Mouse (Mus musculus) kidney, adult 18-20 months (tissue): ENCODE data around the gene Fbxo4.

Experiments used
- DNase-seq: peaks from one replicate; pipeline ENCODE4 v3.0.0; 2021

Gene Fbxo4

DNA sequence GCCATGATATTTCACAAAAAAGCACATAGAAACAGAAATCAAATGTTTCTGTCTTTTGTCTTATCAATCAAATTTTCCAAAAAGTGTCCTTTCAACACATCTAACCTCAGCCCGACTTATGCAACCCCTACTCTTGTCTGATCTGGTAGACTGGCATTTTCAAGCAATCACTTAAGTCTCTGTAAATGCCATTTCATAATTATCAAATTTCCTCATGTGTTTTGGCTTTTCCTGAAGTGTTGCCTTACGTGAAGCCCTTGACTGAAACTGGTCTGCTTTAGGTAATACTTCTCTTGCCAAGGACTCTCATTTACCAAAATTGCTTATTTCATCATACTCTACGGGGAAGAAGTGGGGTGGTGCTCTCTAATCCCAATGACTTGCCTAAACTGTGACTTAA is 6.1 kb downstream of the Fbxo4 start:
- no peak for DNase-seq

DNA sequence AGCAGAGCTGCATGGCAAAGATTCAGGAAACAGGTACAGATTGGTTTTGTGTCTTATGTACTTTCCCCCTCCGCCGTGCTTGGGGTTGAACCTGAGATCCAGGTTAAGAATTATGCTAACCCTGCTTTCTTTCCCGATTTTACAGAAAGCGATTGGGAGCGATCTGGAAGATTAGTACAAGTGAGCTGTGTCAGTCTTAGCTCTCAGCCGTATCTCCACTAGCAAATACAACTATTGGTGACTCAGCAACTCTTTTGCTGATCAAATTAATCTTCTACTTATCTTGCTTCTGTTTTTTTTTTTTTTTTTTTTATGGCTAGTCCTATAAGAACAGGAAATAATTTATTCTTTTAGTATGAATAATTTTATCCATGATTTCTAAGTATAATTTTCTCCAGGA is 9.2 kb downstream of the Fbxo4 start:
- no peak for DNase-seq

DNA sequence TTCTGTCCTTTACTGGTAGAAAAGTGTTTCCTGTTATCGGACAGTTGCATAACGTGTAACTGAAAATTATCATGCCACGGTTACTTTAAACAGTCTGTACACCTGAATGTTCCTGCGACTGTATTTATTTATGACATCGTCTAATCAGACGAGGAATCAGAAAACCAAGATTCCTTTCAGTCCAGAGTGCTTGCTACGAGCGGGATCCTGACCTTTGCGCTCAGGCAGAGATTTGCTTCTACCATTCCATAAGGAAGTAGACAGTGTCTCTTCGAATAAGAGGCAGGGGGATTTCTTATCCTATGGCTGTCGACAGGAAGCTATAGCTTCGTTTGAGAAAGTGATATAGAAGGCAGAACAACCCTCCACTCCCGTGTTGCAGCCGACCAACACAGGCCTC is 9.6 kb downstream of the Fbxo4 start:
- DNase-seq: no peak

GRCm38 (mm10) chr15:3962251-3962650 is 17.1 kb downstream of the Fbxo4 start:
- DNase-seq: peak; percentile 55

- no peak for DNase-seq
Measured at GRCm38 (mm10) chr15:3960094-3960493, 19.3 kb downstream of the Fbxo4 start.

DNA sequence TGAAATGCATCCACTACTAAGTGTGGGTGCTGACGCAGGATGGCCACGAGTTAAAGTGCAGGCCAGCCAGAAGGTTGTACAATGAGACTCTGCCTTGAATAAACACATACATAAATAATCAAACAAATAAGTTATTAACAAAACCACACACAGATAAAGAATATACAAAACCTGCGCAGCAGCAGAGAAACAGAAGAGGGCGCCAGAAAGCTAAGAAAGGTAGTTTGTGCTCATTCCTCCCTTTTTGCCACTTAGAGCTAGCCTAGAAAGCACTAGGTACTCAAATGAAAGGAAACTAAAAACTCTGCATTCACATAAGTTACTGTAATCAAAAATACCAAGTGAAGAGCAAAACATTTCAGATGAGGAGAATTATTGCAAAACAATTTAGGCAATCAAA is 21.4 kb downstream of the Fbxo4 start:
- DNase-seq: peak; percentile 66

DNA sequence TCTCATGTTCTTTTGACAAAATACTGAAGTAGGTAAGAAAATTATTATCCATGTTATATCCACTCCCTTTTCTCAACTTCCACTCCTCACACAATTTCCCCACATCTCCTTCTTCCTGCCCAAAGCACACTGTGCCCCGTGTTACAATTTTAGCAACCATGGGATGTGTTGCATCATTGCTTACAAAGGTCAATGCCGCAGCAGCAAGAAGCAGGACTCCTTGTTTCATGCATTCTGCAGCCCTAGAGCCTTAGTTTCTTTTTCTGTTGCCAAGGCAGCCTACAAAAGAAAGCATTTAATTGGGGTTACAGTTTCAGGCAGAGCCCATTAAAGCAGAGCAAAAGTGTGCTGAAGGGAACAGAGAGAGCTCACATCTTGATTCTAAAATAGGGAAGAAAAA is 24.4 kb downstream of the Fbxo4 start:
- no peak for DNase-seq

DNA sequence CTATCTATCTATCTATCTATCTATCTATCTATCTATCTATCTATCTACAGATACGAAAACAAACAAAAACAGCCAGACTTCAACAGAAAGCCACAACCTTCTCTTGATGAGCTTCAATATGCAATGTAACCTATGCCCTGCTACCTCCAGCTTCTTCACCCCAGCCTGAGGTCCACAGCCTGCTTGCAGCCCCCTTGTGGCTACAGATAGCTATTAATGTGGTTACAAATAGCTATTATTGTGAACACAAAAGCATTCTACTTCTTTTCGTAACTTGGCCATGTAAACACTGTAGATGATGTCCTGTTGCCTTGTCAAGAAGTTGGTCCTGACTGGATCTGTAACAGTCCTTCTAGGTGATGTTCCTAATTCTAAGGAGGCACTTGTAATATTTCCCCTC is 41.2 kb downstream of the Fbxo4 start:
- DNase-seq: no peak

DNA sequence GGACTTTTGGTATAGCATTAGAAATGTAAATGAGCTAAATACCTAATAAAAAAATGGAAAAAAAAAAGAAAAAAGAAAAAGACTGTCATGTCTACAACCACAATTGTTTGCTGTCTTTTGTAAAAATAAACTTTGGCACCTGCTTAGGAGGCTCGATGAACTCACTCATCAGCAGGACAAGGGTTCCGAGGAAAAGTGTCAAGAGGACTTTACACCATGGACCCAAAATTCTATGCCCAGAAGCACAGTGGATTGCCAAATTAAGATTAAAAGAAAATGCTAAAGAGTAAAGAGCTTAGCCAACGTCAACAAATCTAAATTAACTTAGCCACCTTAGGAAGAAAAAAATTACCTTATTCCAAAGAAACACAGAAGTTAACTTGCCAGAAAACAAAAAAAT is 43.3 kb downstream of the Fbxo4 start:
- no peak for DNase-seq

DNA sequence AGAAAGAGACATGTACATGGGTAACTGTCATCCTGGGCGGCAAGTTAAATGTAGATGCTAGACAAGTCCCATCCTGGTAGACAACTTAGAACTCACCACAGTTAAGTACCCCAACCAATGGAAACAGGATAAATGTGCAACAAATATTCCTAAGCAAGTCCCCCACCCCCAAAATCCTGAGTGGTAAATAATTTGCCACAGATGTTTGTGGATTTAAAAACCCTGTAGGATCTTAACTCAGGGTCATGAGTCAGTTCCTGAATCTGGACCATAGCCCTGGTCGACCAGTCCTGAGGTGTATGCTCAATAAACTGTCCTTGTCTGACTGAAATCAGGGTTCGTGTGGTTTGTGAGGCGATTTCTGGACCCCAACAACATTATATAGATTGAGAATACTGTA is 45.9 kb downstream of the Fbxo4 start:
- no peak for DNase-seq

DNA sequence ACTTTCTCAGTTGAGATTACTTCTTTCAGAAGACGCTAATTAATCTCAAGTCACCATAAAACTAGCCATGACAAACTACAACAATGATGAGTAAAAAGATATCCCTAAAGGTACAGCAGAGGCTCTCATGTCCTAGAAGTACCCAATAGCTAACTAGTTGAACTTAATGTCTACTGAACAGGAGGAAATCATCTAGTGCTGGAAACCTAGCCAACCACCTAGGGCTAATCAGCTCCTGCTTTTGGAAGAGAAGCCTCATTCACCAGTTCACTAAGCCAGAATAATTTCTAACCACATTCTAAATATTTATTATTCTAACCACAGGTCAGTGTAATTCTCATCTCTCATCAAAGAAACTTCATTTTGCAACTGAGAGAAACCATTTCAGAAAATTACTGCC is 47.4 kb downstream of the Fbxo4 start:
- DNase-seq: no peak
